Mouse (Mus musculus): ENCODE results near the gene Aplp1. TPM values are rescaled to one million over a fixed set of nuclear protein-coding genes. Genes with fewer than 3 reads are reported as not detected.

Aplp1 gene
- polyA plus RNA-seq, 1 experiment from 2014 or later = 33.0 TPM

DNA sequence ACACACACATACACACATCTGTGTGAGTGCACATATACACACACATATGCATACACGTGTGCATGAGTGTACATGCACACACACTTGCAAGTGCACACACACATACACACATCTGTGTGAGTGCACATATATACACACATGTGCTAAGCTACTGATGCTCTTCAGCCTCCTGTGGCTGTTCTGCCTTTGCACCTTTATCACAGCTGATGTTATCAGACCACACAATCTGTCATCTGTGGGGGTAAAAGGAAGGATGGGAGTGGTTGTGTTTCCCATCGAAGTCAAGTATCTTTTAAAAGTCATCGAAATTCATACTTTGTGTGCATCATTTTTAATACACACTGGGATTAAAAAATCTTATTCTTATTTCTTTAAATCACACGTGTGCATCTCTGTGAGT, 43.0 kb downstream of the Aplp1 start:
- H3K4me2 ChIP-seq (ENCODE audit: low read depth, low read length) = no peak overlapping the region
- no peaks in the 10 kb centered on the region for H3K27me3 ChIP-seq (ENCODE audit: control insufficient read depth, insufficient read depth, low read length)
- no peaks in the 10 kb centered on the region for H3K4me1 ChIP-seq (ENCODE audit: control insufficient read depth, insufficient read depth, low read length)
- H3K9me3 ChIP-seq (replicated peaks; ENCODE audit: control insufficient read depth, low read length) = no peaks in the 10 kb centered on the region
- H3K4me3 ChIP-seq (replicated peaks; ENCODE audit: low read length) = no peak overlapping the region
- 65% methylated on average over 4 of the region's 4 CpGs for WGBS
- H3K27ac ChIP-seq (ENCODE audit: low read length) = no peak overlapping the region
- no peak for ATAC-seq (ENCODE audit: insufficient read depth, low FRiP score)
- H3K9ac ChIP-seq (ENCODE audit: low read length) = no peak overlapping the region
- H3K36me3 ChIP-seq (ENCODE audit: control insufficient read depth, insufficient read depth, low read length) = no peaks in the 10 kb centered on the region

DNA sequence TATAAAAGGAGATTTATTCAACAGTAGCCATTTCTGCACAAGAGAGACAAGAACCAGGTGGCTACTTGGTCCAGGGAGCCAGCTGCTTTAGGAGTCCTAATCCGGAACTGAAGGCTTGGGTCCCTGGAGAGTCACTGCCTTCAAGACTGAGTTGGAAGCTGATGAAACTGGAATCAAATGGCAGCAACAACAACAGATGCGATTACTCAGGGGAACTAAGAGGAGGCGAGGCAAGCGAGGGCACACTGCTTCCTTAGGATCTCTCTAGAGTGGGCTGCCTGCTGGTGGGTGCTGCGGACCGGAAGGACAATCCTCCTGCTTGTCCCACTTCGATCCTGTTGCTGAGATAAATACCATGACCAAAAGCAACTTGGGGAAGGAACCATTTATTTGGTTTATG, 45.7 kb downstream of the Aplp1 start:
- H3K9me3 ChIP-seq (replicated peaks; ENCODE audit: control insufficient read depth, low read length) = no peaks in the 10 kb centered on the region
- no peaks in the 10 kb centered on the region for H3K27me3 ChIP-seq (ENCODE audit: control insufficient read depth, insufficient read depth, low read length)
- H3K4me1 ChIP-seq (ENCODE audit: control insufficient read depth, insufficient read depth, low read length) = no peaks in the 10 kb centered on the region
- no peaks in the 10 kb centered on the region for H3K36me3 ChIP-seq (ENCODE audit: control insufficient read depth, insufficient read depth, low read length)
- H3K27ac ChIP-seq (ENCODE audit: low read length) = no peak overlapping the region
- H3K4me2 ChIP-seq (ENCODE audit: low read depth, low read length) = no peak overlapping the region
- H3K4me3 ChIP-seq (replicated peaks; ENCODE audit: low read length) = no peak overlapping the region
- WGBS = 48% methylated on average over 7 of the region's 7 CpGs
- no peak overlapping the region for H3K9ac ChIP-seq (ENCODE audit: low read length)
- no peak for ATAC-seq (ENCODE audit: insufficient read depth, low FRiP score)

DNA sequence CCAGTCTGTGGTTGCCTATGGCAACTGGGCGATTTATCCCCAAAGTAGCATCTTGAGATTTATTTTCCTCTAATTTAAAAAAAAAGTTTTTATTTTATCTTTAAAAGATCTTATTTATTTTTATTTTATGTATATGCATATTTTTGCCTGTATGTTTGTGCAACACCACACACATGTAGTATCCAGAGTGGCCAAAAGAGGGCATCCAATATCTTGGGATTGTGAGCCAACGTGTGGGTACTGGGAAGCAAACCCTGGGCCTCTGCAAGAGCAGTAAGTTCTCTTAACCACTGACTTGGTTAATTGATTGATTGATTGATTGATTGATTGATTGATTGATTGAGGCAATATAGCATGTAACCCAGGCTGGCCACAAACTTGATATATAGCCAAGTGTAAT, 50.5 kb downstream of the Aplp1 start:
- no peak for ATAC-seq (ENCODE audit: insufficient read depth, low FRiP score)
- Histone ChIP-seq H3K4me2 (ENCODE audit: low read depth, low read length) (no peak overlapping the region), H3K4me3 (replicated peaks; ENCODE audit: low read length) (no peak overlapping the region), H3K9me3 (replicated peaks; ENCODE audit: control insufficient read depth, low read length) (no peaks in the 10 kb centered on the region), H3K36me3 (ENCODE audit: control insufficient read depth, insufficient read depth, low read length) (no peaks in the 10 kb centered on the region), H3K27me3 (ENCODE audit: control insufficient read depth, insufficient read depth, low read length) (no peaks in the 10 kb centered on the region), H3K4me1 (ENCODE audit: control insufficient read depth, insufficient read depth, low read length) (no peaks in the 10 kb centered on the region), H3K9ac (ENCODE audit: low read length) (no peak overlapping the region), H3K27ac (ENCODE audit: low read length) (no peak overlapping the region)
- 56% methylated on average over 2 of the region's 2 CpGs for WGBS

DNA sequence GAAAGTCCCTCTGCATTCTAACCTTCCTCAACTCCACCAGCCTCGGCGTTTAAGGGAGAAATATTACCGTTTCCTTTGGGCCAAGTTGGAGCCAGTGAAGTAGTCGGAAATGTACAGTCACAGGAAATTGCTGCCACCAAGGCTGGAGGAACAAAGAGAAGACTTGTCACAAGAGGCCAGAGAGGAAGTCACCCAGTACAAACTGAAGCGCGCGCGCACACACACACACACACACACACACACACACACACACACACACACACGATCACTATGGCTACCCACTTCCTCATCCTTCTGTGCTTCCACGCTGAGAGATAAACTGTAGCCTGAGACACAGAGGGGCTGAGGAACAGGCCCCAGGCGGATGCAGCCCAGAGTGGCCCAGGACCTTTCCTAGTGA, 51.0 kb downstream of the Aplp1 start:
- H3K4me2 ChIP-seq (ENCODE audit: low read depth, low read length) = no peak overlapping the region
- 54% methylated on average over 11 of the region's 11 CpGs for WGBS
- no peaks in the 10 kb centered on the region for H3K27me3 ChIP-seq (ENCODE audit: control insufficient read depth, insufficient read depth, low read length)
- H3K4me3 ChIP-seq (replicated peaks; ENCODE audit: low read length) = no peak overlapping the region
- peak overlapping the region; percentile 18; the same call in 1 of the 2 replicates for H3K27ac ChIP-seq (ENCODE audit: low read length)
- H3K9me3 ChIP-seq (replicated peaks; ENCODE audit: control insufficient read depth, low read length) = no peaks in the 10 kb centered on the region
- H3K4me1 ChIP-seq (ENCODE audit: control insufficient read depth, insufficient read depth, low read length) = no peaks in the 10 kb centered on the region
- ATAC-seq (ENCODE audit: insufficient read depth, low FRiP score) = 0 out of 2 replicates have a peak, but pooled peaks have one; percentile 33
- H3K9ac ChIP-seq (ENCODE audit: low read length) = no peak overlapping the region
- no peaks in the 10 kb centered on the region for H3K36me3 ChIP-seq (ENCODE audit: control insufficient read depth, insufficient read depth, low read length)

DNA sequence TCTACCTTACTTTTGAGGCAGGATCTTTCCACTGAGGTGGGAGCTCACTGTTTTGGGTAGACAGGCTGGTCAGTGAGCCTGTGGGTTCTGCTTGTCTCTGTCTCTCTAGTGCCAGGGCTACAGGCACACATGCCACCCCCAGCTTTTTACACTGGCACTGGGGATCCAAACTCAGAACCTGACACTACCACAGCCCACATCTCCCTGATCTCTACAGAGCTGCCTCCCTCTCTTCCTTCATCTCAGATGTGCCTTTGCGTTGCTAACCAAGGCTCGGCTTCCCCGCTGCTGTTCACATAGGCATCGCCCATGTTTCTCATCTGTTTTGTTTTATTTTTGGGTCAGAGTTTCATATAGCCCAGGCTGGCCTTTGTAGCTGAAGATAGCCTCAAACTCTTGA, 51.7 kb downstream of the Aplp1 start:
- Histone ChIP-seq H3K36me3 (ENCODE audit: control insufficient read depth, insufficient read depth, low read length) (no peaks in the 10 kb centered on the region), H3K9ac (ENCODE audit: low read length) (no peak overlapping the region), H3K4me1 (ENCODE audit: control insufficient read depth, insufficient read depth, low read length) (no peaks in the 10 kb centered on the region), H3K4me2 (ENCODE audit: low read depth, low read length) (no peak overlapping the region), H3K27ac (ENCODE audit: low read length) (peak overlapping the region; percentile 18; the same call in 1 of the 2 replicates), H3K9me3 (replicated peaks; ENCODE audit: control insufficient read depth, low read length) (no peaks in the 10 kb centered on the region), H3K4me3 (replicated peaks; ENCODE audit: low read length) (no peak overlapping the region), H3K27me3 (ENCODE audit: control insufficient read depth, insufficient read depth, low read length) (no peaks in the 10 kb centered on the region)
- ATAC-seq (ENCODE audit: insufficient read depth, low FRiP score) = no peak
- WGBS = 83% methylated on average over 4 of the region's 4 CpGs

DNA sequence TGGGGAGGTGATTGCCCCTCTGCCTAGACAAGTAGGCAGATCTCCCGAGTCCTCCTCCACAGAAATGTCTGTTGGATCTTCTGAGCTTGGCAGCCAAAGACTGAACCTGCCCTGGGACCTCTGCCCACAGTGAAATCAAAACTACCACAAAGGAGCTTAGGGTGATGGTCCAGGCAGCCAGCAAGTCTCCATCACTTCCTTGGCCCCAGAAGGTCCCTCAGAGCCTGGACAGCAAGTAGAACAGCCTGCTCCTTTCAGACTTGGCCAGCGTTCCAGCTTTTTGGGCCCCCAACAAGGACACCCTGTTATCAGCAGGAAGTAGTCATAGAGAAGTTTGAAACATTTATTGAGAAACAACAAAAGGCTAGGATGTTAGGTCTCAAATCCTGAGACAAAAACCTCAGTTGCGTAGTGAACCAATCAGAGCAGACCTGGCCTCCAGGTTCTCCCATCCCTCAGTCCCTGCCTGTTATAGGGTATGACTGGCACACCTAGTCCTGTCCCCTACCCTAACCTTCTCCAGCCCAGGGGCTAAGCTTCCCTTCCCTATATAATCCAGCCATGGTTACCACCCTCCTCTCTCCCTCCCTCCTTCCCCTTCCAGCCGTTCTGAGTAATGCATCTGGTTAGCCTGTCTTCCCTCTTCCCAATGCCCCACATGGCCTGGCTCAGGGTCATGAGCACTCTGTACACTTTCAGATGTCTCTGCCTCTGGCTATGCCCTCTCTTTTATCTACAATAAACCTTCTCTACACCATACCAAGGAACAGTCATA, 52.4 kb downstream of the Aplp1 start:
- Histone ChIP-seq H3K9ac (ENCODE audit: low read length) (no peak overlapping the region), H3K27ac (ENCODE audit: low read length) (no peak overlapping the region), H3K27me3 (ENCODE audit: control insufficient read depth, insufficient read depth, low read length) (no peaks in the 10 kb centered on the region), H3K4me1 (ENCODE audit: control insufficient read depth, insufficient read depth, low read length) (no peaks in the 10 kb centered on the region), H3K9me3 (replicated peaks; ENCODE audit: control insufficient read depth, low read length) (no peaks in the 10 kb centered on the region), H3K4me2 (ENCODE audit: low read depth, low read length) (no peak overlapping the region), H3K36me3 (ENCODE audit: control insufficient read depth, insufficient read depth, low read length) (no peaks in the 10 kb centered on the region), H3K4me3 (replicated peaks; ENCODE audit: low read length) (no peak overlapping the region)
- 0 out of 2 replicates have a peak, but pooled peaks have one; percentile 33 for ATAC-seq (ENCODE audit: insufficient read depth, low FRiP score)
- WGBS = 57% methylated on average over 4 of the region's 4 CpGs

Other genes with a start within 250 kb of the Aplp1 start
- gene Capns1, start 246.7 kb downstream of the Aplp1 start, polyA plus RNA-seq (2015; fragmentation: Nextera tagmentation; extraction: Ambion mirVana) = 90.0 and 98.5 TPM in 2 replicates
- gene Polr2i, start 213.6 kb downstream of the Aplp1 start, polyA plus RNA-seq (2015; fragmentation: Nextera tagmentation; extraction: Ambion mirVana) = 111 and 116 TPM in 2 replicates
- 148 and 151 TPM in 2 replicates for gene Tbcb, start 213.3 kb downstream of the Aplp1 start, polyA plus RNA-seq (2015; fragmentation: Nextera tagmentation; extraction: Ambion mirVana)
- gene Ovol3, start 209.8 kb downstream of the Aplp1 start, polyA plus RNA-seq (2015; fragmentation: Nextera tagmentation; extraction: Ambion mirVana) = 0.19 TPM in 1 of 2 replicates, not detected in the other
- 0.25 and 0.53 TPM in 2 replicates for gene Thap8, start 165.4 kb downstream of the Aplp1 start, polyA plus RNA-seq (2015; fragmentation: Nextera tagmentation; extraction: Ambion mirVana)
- 7.1 and 7.3 TPM in 2 replicates for gene Wdr62, start 165.1 kb downstream of the Aplp1 start, polyA plus RNA-seq (2015; fragmentation: Nextera tagmentation; extraction: Ambion mirVana)
- gene Clip3, start 153.8 kb downstream of the Aplp1 start, polyA plus RNA-seq (2015; fragmentation: Nextera tagmentation; extraction: Ambion mirVana) = 21.4 and 22.6 TPM in 2 replicates
- gene Alkbh6, start 136.8 kb downstream of the Aplp1 start, polyA plus RNA-seq (2015; fragmentation: Nextera tagmentation; extraction: Ambion mirVana) = 64.4 and 64.7 TPM in 2 replicates
- 54.0 and 54.3 TPM in 2 replicates for gene Syne4, start 130.7 kb downstream of the Aplp1 start, polyA plus RNA-seq (2015; fragmentation: Nextera tagmentation; extraction: Ambion mirVana)
- 1.2 TPM in 1 of 2 replicates, not detected in the other for gene E130208F15Rik, start 123.8 kb downstream of the Aplp1 start, polyA plus RNA-seq (2015; fragmentation: Nextera tagmentation; extraction: Ambion mirVana)
- 12.1 and 14.6 TPM in 2 replicates for gene Sdhaf1, start 121.6 kb downstream of the Aplp1 start, polyA plus RNA-seq (2015; fragmentation: Nextera tagmentation; extraction: Ambion mirVana)
- gene Lrfn3, start 82.8 kb downstream of the Aplp1 start, polyA plus RNA-seq (2015; fragmentation: Nextera tagmentation; extraction: Ambion mirVana) = 4.0 and 4.6 TPM in 2 replicates
- 71.0 and 75.8 TPM in 2 replicates for gene Tyrobp, start 31.8 kb downstream of the Aplp1 start, polyA plus RNA-seq (2015; fragmentation: Nextera tagmentation; extraction: Ambion mirVana)
- 1.9 and 2.0 TPM in 2 replicates for gene Hcst, start 25.7 kb downstream of the Aplp1 start, polyA plus RNA-seq (2015; fragmentation: Nextera tagmentation; extraction: Ambion mirVana)
- gene Nfkbid, start 23.8 kb downstream of the Aplp1 start, polyA plus RNA-seq (2015; fragmentation: Nextera tagmentation; extraction: Ambion mirVana) = 1.5 and 2.0 TPM in 2 replicates
- 1.4 and 1.9 TPM in 2 replicates for gene Kirrel2, start 12.2 kb upstream of the Aplp1 start, polyA plus RNA-seq (2015; fragmentation: Nextera tagmentation; extraction: Ambion mirVana)
- 3.4 and 4.2 TPM in 2 replicates for gene Nphs1, start 12.8 kb upstream of the Aplp1 start, polyA plus RNA-seq (2015; fragmentation: Nextera tagmentation; extraction: Ambion mirVana)
- gene Prodh2, start 48.1 kb upstream of the Aplp1 start, polyA plus RNA-seq (2015; fragmentation: Nextera tagmentation; extraction: Ambion mirVana) = 3.6 and 4.0 TPM in 2 replicates
- 5.6 and 5.7 TPM in 2 replicates for gene Arhgap33, start 89.5 kb upstream of the Aplp1 start, polyA plus RNA-seq (2015; fragmentation: Nextera tagmentation; extraction: Ambion mirVana)
- 69.8 and 72.4 TPM in 2 replicates for gene Hspb6, start 106.6 kb upstream of the Aplp1 start, polyA plus RNA-seq (2015; fragmentation: Nextera tagmentation; extraction: Ambion mirVana)
- gene Proser3, start 106.8 kb upstream of the Aplp1 start, polyA plus RNA-seq (2015; fragmentation: Nextera tagmentation; extraction: Ambion mirVana) = 10.3 and 12.6 TPM in 2 replicates
- gene Lin37, start 114.3 kb upstream of the Aplp1 start, polyA plus RNA-seq (2015; fragmentation: Nextera tagmentation; extraction: Ambion mirVana) = 53.8 and 58.5 TPM in 2 replicates
- 73.4 and 80.7 TPM in 2 replicates for gene U2af1l4, start 117.8 kb upstream of the Aplp1 start, polyA plus RNA-seq (2015; fragmentation: Nextera tagmentation; extraction: Ambion mirVana)
- 12.6 and 14.6 TPM in 2 replicates for gene Gm49396, start 117.8 kb upstream of the Aplp1 start, polyA plus RNA-seq (2015; fragmentation: Nextera tagmentation; extraction: Ambion mirVana)
- 137 and 156 TPM in 2 replicates for gene Psenen, start 118.1 kb upstream of the Aplp1 start, polyA plus RNA-seq (2015; fragmentation: Nextera tagmentation; extraction: Ambion mirVana)
- gene Igflr1, start 119.9 kb upstream of the Aplp1 start, polyA plus RNA-seq (2015; fragmentation: Nextera tagmentation; extraction: Ambion mirVana) = 3.6 and 4.1 TPM in 2 replicates
- gene Kmt2b, start 143.2 kb upstream of the Aplp1 start, polyA plus RNA-seq (2015; fragmentation: Nextera tagmentation; extraction: Ambion mirVana) = 6.5 and 7.9 TPM in 2 replicates
- 1.3 and 1.4 TPM in 2 replicates for gene Zbtb32, start 153.4 kb upstream of the Aplp1 start, polyA plus RNA-seq (2015; fragmentation: Nextera tagmentation; extraction: Ambion mirVana)
- 4.7 and 9.5 TPM in 2 replicates for gene Upk1a, start 167.3 kb upstream of the Aplp1 start, polyA plus RNA-seq (2015; fragmentation: Nextera tagmentation; extraction: Ambion mirVana)
- 1,000 and 1,051 TPM in 2 replicates for gene Cox6b1, start 180.6 kb upstream of the Aplp1 start, polyA plus RNA-seq (2015; fragmentation: Nextera tagmentation; extraction: Ambion mirVana)
- 0.13 TPM in 1 of 2 replicates, not detected in the other for gene Etv2, start 190.3 kb upstream of the Aplp1 start, polyA plus RNA-seq (2015; fragmentation: Nextera tagmentation; extraction: Ambion mirVana)
- gene Rbm42, start 204.8 kb upstream of the Aplp1 start, polyA plus RNA-seq (2015; fragmentation: Nextera tagmentation; extraction: Ambion mirVana) = 78.5 and 83.7 TPM in 2 replicates
- 36.9 and 41.7 TPM in 2 replicates for gene Haus5, start 219.5 kb upstream of the Aplp1 start, polyA plus RNA-seq (2015; fragmentation: Nextera tagmentation; extraction: Ambion mirVana)
- gene Pmis2, start 226.1 kb upstream of the Aplp1 start, polyA plus RNA-seq (2015; fragmentation: Nextera tagmentation; extraction: Ambion mirVana) = not detected in 2 replicates